Mouse (Mus musculus) CH12F3 (cell line): ENCODE data around the gene Cd63.

Source experiments
- in situ Hi-C: fragments of 300-500 bp; cut with MboI; formaldehyde crosslinking; loops from 2 replicates; pipeline ENCODE4 v1.14.3; 2020; ENCODE audit warnings: low sequenced_read_pairs

Cd63 gene

GRCm38 (mm10) chr10:128923013-128923691, 22.4 kb downstream of the Cd63 start:
- in situ Hi-C loops = no loop called here

GRCm38 (mm10) chr10:128923935-128924334, 23.1 kb downstream of the Cd63 start, which contains the start of gene Bloc1s1:
Gene Bloc1s1 (minus strand): TSS chr10:128924035.
- in situ Hi-C loops = no loop called here

GRCm38 (mm10) chr10:128928356-128928755, 27.6 kb downstream of the Cd63 start:
- in situ Hi-C loops = no loop called here

- in situ Hi-C loops = no loop called here
Observed at GRCm38 (mm10) chr10:128929638-128930378, 29.0 kb downstream of the Cd63 start.

- in situ Hi-C loops = no loop called here
Observed at GRCm38 (mm10) chr10:128931441-128931840, 30.7 kb downstream of the Cd63 start.

- in situ Hi-C loops = no loop called here
Observed at GRCm38 (mm10) chr10:128933574-128933973, 32.8 kb downstream of the Cd63 start, which contains the start of gene Itga7. Gene Itga7 (plus strand): TSS chr10:128933818.

GRCm38 (mm10) chr10:128933976-128934721, 33.4 kb downstream of the Cd63 start:
- in situ Hi-C loops = no loop called here

GRCm38 (mm10) chr10:128934997-128935787, 34.4 kb downstream of the Cd63 start:
- in situ Hi-C loops = no loop called here

GRCm38 (mm10) chr10:128935826-128936440, 35.1 kb downstream of the Cd63 start:
- in situ Hi-C loops = no loop called here

GRCm38 (mm10) chr10:128937756-128938390, 37.1 kb downstream of the Cd63 start:
- in situ Hi-C loops = no loop called here

GRCm38 (mm10) chr10:128938457-128938856, 37.7 kb downstream of the Cd63 start:
- in situ Hi-C loops = no loop called here

GRCm38 (mm10) chr10:128938974-128939373, 38.2 kb downstream of the Cd63 start:
- in situ Hi-C loops = no loop called here

- in situ Hi-C loops = no loop called here
Observed at GRCm38 (mm10) chr10:128940475-128941061, 39.8 kb downstream of the Cd63 start.

GRCm38 (mm10) chr10:128945675-128946074, 44.9 kb downstream of the Cd63 start:
- in situ Hi-C loops = no loop called here

GRCm38 (mm10) chr10:128947496-128947895, 46.7 kb downstream of the Cd63 start:
- in situ Hi-C loops = no loop called here

GRCm38 (mm10) chr10:128950208-128950887, 49.6 kb downstream of the Cd63 start:
- in situ Hi-C loops = no loop called here

GRCm38 (mm10) chr10:128958340-128958739, 57.6 kb downstream of the Cd63 start:
- in situ Hi-C loops = no loop called here

- in situ Hi-C loops = no loop called here
Observed at GRCm38 (mm10) chr10:128960142-128960541, 59.4 kb downstream of the Cd63 start.
